Mouse (Mus musculus) mouse trophoblast stem cell (cell line): Measurements from ENCODE around the gene Ager.

Experiments used
- in situ Hi-C, 2 experiments: fragments of 300-500 bp; cut with MseI, MboI; formaldehyde crosslinking; loops; 2 replicates in 1 of 2; 3 replicates in 1 of 2; pipeline ENCODE4 v1.15.1; 2025

Ager gene

DNA sequence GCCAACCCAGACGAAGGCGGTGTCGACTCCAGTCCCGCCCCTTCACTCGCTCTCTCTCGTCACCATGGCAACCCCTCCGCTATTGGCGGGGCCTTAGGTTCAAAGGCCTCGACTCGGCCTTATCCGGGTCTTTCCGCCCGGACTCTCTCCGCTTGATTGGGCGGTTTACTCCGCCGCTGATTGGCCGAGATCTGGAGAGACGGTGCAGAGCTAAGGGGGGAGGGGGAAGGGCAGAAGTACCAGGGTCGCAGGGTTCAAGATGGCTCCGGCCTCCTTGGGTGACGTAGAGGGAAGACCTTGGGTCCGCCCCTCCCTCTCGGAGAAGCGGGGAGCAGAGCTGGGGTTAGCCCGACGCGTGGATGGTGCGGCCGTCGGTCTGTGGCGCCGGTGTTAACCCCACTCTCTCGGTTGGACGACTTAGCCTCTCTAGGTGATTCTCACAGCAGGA, 6.4 kb downstream of the Ager start, which contains the start of gene Agpat1:
Gene Agpat1, plus strand, starts transcription at position 202 of the 448 bp plus-strand sequence.
- in situ Hi-C loops: no loop called here

DNA sequence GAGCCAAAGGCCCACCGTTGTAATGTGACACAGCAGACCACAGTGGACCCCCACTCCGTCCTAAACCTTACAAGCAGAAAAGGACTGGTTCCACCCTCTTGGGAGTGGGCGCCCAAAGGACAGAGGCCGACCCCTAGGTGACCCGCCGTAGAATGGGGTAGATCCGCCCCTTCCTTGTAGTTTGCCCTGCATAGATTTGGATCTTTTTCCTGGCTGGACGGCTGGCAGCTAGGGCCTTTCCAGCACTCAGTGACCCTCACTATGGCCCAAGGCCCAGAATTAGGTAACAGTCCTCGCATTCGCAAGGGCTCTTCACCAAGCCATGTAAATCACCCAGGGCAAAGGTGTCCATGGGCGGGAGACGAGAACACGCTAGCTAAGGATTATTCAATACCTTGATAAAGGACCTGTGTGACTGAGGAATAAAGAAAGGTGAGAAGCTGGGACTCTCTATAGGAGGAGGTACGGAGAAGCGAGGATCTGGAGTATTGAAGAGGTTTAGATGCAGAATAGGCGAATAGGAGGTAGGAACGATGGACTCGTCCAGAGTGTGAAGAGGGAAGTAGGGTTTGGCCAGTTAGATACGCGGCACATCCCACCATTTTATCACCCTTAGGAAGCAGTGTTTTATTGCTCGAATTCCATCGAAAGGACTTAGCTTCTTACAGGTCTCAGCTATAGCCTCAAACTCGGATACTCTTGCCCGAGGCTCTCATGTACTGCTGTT, 7.0 kb downstream of the Ager start:
- in situ Hi-C loops: no loop called here

DNA sequence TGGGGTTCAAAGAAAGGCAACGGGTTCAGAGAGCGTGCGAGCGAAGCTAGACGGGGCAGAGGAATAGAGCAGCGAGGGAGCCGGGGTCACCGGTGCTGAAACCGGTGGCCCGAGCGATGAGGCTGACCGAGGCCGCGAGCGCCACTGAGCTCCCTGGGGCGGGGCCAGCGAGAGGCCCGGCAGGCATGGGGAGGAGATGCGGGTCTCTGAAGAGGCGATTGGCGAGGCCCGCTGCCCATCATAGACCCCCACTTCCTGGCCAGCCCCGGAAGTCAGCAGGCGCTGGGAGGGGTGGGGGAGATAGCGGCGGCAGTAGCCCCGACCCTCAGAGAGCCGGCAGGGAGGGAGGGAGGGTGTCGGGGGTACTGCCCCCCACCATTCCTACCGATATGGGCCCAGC, 7.9 kb downstream of the Ager start:
- in situ Hi-C loops: no loop called here

DNA sequence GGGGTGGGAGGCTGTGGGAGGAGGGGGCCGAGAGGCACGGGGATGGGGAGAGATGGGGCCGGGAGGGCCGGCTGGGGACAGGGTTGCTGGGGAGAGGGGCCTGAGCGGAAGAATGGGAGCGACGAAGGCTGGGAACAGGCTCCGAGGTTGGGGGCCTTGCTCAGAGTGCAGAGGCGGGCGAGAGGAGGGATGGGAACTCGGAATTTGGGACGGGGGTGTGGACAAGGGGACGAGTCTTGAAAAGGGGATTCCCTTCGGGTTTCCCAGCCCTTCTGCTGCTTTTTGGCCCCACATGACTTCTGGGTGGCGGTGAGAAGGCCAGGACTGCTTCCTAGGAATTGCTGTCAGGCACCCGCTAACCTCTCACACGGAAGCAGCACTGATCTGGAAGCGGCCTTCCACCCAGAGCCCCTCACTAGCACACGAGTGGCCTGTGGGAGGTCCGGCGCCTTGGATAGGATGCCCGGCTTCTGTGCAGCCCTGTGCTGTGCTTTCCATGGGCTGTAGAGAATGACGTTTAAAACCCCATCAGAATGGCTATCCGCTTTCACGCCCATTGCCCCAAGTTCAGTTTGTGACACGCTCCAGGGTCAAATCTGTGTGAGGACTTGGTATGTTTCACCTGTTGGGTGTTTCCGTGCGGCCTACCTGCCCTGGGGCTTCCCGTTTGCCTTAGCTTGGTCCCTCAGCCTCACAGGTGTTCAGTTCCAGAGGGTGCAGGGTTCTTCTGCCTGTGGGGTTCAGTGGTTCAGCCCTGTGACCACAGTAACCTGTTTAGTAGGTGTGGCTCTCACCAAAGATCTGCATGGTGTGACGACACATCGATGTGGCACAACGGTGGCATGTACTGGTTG, 8.8 kb downstream of the Ager start:
- in situ Hi-C loops: no loop called here

DNA sequence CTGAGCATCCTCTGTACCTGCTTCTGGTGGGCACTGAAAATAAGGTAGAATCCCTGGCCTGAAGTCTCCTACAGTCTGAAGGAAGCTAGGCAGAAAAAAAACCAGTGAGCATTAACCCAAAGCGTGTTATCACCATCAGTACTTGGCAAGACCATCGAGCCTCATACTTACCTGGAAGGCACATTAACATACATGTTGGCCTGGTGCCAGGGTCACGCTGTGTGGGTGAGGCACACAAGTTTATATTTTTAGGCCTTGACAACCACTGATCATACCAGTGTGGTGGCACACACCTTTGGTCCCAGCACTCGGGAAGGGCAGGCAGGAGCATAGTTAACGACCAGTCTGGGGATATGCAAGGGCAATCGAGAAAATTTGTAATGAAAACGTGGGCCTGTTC, 10.3 kb downstream of the Ager start:
- in situ Hi-C loops: no loop called here

DNA sequence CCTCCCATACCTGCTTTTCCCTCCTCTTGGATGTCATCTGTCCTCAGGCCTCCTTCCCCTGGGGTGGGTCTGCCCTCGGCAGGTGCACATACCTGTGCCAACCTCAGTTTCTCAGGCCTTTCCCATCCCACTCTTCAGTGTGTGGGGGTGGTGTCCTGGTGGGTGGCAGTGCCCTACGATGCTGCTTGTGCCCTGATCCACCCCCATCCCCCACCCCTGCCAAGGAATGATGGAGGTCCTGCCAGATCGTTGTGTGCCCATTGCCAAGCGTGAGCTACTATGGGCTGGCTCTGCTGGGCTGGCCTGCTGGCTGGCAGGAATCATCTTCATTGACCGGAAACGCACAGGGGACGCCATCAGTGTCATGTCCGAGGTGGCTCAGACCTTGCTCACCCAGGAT, 13.4 kb downstream of the Ager start:
- in situ Hi-C loops: loop anchor here in 1 of 2 experiments (5.0 kb wide), 1 partner anchor 34 kb away; no protein-coding TSS in a partner anchor

DNA sequence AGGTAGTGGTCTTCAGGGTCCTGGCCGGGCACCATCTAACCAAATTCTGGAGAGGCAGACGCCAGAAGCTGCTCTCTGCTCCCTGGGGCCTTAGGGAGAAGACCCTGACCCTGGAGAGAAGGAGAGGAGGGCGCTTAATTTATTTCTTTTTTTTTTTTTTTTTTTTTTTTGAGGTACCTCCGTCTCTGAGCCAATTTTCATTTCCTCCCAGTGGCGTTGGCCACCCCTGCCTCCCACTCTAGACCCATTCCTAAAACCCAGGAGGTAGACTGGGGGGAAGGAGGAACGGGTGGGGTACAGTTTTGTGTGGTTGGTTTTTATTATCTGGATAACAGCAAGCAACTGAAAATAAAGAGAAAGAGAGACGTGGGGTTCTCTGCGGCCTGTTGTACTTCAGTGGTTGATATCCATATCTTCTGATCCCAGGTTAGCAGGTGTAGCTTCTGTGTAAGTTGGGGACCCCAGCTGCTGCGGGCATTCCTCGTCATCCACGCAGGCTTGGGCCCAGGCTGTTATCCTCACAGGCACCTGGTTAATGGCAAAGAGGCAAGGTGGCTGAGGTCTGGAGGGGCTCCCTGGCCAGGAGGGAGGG, 15.5 kb downstream of the Ager start:
- in situ Hi-C loops: loop anchor here in 1 of 2 experiments (5.0 kb wide), 1 partner anchor 36 kb away; no protein-coding TSS in a partner anchor

DNA sequence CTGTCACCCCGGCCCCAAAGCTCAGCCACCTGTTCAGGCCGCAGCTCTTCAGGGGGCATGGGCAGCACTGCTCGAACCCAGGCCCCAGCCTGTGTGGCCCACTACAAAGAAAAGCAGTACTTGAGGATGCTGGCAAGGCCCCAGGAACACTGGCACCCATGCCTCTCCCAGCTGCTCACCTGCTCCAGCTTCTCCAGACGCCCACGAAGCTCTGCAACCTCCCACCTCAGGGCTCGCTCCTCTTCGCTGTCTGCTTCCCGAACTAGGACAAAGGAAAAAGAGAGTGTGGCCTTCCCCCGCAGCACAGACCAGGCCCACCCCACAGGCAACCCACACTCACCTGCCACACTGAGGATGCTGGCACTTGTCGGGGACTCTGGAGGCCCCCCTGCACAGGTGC, 16.2 kb downstream of the Ager start:
- in situ Hi-C loops: loop anchor here in 1 of 2 experiments (5.0 kb wide), 1 partner anchor 37 kb away; no protein-coding TSS in a partner anchor

DNA sequence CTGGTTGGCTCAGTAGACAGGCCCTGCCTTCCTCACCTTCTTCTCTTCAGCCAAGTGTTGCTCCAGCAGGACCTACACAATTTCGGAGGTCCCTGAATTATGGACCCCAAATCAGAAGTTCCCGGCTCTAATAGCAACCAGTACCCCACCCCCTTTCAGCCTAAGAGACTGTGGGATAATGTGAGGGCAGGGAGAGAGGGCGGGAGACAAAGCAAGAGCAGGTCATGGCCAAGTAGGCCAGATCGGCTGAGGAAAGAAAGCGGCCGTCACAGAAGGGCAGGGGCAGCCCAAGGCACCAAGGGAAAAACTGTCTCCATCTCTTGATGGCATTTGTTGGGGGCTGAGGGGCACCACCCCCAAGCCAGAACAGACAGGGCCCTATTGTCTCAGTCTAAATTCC, 18.2 kb downstream of the Ager start, which contains the start of gene Egfl8:
Gene Egfl8, minus strand, starts transcription at position 101 of the 400 bp plus-strand sequence.
- in situ Hi-C loops: no loop called here

DNA sequence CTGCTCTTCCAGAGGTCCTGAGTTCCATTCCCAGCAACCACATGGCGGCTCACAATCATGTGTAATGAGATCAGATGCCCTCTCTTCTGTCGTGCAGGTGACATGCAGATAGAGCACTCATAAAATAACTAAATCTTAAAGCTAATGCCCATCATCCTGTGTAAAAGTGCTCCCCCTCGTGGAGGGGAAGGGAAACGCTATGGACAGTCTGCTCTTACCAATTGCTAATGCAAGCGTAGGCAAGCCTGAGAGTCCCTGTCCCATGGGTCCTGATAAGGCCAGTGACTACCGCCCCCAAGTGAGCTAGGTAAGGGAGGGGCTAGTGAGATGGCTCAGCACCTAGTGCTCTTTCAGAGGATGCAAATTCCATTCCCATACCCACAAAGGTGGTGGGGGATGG, 21.3 kb downstream of the Ager start:
- in situ Hi-C loops: no loop called here

DNA sequence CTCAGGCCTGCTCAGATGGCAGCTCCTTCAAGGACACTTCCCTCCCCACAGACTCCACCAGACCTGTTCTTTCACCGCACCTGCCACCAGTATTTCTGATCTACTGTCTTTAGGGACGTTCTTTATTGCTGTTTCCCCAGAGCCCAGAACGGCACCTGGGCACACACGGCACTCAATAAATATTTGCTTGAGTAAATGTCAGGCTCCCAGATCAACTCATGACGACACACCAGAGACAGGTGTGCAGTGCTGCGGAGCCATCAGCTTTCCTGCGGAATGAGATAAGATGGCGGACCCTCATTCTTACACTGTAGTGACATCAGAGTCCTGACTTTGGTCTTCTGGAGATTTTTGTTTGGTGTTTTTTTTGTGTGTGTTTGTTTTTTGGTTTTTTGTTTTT, 23.3 kb downstream of the Ager start:
- in situ Hi-C loops: no loop called here

DNA sequence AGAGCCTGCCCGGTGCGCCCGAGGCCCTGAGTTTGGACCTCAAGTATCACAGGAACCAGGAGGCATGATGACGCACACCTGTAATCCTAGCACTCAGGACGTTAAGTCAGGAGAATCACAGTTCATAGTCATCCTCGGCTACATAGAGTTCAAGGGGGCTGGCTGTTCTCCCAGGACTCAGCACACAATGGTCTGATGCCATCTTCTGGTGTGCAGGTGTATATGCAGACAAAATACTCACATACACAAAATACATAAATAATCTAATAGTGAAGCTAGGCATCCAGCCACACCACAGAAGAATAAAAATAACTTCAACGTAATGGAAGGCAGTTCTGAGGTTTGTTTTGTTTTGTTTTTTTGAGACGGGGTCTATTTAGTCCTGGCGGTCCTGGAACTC, 25.5 kb downstream of the Ager start:
- in situ Hi-C loops: no loop called here

DNA sequence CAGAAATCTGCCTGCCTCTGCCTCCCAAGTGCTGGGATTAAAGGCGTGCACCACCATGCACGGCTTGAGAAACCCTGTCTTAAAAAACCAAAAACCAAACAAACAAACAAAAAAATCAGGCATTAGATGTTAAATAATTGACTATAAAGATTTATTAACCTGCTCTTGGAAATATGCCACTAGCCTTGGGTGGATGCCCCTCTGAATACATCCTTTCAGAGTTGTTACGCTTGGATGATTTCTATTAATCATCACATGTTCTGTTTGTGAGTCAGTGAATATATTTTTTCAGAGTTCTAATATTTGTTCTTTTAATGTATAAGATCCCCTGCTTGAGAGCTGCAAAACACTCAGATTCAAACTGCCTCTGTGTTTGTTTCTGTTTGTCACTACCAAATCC, 27.3 kb downstream of the Ager start:
- in situ Hi-C loops: no loop called here

DNA sequence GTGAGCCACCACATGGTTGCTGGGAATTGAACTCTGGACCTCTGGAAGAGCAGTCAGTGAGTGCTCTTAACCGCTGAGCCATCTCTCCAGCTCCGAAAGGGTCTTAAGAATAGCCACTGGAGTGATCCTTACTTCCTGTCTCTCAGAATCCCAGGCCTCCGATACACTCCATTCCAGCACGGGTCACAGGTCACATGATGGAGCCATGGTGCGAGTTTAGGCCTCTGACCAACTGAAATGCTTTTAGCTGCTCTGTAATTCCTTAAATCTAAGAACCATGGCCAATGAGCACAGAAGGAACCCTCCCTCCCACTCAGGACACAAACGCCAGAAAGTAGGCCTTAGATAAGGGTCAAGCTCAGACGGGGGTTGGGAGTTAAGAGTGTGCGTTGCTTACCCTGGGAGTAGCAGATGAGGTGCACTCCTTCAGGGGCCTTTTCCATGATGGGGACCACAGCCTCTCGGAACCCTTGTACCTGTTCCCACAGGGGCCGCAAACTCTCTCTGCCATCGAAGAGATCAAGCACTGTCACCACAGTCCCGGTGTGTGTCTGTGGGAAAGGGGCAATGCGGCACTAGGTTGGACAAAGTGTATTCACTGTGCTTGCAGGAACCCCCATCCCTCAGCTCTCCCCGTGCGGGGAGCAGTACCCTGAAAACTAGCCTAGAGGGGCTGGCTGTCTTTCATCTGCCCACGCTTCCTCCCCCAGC, 28.6 kb downstream of the Ager start:
- in situ Hi-C loops: no loop called here

DNA sequence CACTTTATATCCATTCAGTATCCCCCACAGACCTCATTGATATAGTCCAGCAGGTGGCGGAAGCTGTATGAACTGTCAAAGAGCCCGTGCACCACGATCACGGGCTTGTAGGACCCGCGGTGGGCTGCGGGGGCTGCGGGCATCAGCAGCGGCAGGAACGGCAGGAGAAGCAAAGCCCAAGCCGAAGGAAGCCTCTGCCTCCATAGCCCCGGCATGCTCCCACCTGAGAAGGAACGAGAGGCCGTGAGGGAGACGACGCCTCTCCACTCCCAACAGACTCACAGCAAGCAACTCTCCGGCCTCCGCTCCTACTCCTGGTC, 29.1 kb downstream of the Ager start:
- in situ Hi-C loops: no loop called here

DNA sequence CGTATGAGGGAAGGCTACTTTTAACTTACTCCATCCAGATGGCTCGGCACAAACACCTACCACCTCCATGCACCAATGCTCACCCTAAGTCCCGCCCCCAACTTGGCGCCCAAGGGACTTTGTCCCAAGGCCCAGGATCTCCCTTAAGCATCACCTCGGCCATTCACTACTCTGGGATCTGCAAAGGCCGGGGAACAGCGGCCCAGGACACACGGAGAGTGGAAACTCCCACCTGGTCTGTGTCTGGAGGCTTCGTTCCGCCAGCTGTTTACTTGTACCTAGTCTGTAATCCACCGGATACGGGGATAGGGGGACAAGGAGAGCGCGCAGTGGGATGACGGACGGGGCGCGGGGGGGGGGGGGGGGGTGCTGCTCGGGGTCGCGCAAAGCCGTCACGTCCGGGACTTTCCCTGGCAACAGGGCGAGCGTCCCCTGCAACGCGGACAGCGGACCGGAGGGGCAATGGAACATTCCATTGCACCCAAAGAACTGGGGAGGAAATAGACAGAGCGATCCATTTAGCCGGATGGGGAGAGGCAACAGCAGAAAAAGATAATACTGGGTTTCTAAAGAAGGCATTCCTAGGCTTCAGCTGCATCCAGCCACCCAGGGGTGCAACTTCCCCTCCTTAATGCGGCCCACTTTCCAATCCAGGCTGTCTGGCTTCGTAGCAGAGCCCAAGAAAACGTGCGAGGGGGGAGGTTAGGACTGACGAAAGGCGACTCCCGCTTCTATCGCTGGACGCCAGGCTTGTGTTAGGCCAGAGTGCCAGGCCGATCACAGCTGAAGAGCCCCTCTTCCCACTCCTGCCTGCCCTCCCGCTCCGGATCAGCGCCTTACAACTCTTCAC, 29.7 kb downstream of the Ager start:
- in situ Hi-C loops: no loop called here

DNA sequence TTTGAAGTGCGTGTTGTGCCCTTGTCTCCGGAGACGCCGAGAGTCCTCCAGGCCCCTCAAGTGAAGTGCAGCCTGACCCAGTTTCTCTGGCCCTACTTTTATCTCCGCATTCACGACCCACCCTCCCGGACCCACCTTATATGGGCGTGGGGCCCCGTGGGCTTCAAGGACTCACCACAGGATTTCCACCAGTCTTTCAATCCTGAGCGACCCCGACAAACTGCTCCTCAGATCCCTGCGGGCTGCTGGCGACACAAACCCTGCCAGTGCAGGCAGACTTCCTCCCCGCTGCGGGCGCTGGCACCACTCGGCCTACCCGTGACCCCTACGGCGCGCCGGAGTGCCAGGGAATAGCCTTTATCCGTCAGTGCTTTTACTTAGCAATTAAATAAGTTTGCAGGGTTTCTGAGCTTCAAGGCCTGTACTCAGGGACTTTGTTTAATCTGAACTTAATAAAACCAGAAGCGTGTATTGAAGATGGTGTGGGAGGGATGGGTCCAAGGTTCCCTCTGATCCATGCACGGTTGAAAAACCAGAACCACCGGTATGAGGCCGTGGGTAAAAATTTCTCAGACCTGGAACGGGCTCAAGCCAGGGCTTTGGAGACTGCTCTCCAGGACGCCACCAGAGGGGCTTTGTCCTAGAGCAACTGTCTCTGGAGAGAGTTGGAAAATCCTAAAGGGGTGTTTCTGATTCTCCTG, 30.4 kb downstream of the Ager start, which contains the start of gene Ppt2:
Gene Ppt2, minus strand, starts transcription at position 568 of the 701 bp plus-strand sequence.
- in situ Hi-C loops: no loop called here

DNA sequence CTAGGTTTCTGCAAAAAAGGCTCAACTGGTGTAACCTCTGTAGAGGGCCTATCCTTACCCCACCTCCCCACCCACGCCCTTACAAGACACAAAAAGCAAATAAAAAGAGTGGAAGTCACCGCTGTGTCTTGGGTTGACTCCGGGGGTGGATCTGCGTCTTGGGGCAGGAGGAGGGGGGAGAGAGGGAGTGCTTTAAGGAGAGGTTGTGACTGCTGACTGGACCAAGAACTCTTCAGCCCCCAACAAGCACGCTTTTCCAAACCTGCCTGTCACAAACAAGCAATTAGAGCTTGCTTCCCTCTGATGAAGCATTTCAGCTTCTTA, 30.9 kb downstream of the Ager start:
- in situ Hi-C loops: no loop called here

DNA sequence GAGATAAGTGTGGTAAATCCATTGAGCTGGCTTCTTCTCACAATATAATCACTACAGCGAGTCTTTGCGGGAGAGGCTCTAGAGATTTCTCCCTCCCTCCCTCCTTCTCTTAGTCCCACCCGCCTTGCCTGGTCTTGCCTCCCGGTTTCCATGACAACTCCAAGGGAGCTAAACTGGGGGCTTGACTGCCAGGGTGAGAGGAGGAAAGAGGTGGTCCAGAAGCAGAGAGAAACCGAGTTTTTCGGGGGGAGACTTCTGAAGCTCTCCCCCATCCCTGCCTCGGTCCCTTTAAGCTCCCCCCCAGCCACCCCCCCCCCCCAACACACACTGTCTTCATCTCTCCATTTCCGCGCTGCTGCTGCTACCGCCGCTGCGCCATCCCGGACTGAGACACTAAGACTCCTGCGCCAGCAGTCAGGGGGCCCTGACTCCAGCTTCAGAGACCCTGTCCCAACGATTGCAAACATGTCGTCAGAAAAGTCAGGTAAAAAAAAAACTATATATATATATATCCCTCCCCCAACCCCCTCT, 31.6 kb downstream of the Ager start, which contains the start of gene Prrt1:
Gene Prrt1, plus strand, starts transcription at position 313 of the 531 bp plus-strand sequence.
- in situ Hi-C loops: no loop called here
